Mouse (Mus musculus) adrenal gland, adult 2 months (tissue): ENCODE measurements around the gene Aff1. TPM values are rescaled to one million over a fixed set of nuclear protein-coding genes. Genes with fewer than 3 reads are reported as not detected.

Experiments
- DNase-seq: peaks from one replicate; pipeline ENCODE4 v3.0.0; 2021
- long read RNA-seq: library from polyadenylated mRNA; stranded (forward); transcript quantifications from one replicate; pipeline ENCODE4 v2.0.0, GENCODE M21; 2021
- polyA plus RNA-seq: library from polyadenylated mRNA; depleted of rRNA; stranded (reverse); fragments of >200 nt; gene quantifications from 2 replicates; pipeline ENCODE4 v1.2.3, GENCODE M21; 2012; rRNA removed
- total RNA-seq, 2 experiments: library from RNA; stranded (reverse); gene quantifications; 2 replicates each; pipeline ENCODE4 v1.2.3; 2021

The Aff1 gene
- total RNA-seq (10 to 100 TPM; 32.8 to 50.0 TPM), polyA plus RNA-seq (4.3 and 5.6 TPM in 2 replicates)
- long read RNA-seq, result 0 reads

DNA sequence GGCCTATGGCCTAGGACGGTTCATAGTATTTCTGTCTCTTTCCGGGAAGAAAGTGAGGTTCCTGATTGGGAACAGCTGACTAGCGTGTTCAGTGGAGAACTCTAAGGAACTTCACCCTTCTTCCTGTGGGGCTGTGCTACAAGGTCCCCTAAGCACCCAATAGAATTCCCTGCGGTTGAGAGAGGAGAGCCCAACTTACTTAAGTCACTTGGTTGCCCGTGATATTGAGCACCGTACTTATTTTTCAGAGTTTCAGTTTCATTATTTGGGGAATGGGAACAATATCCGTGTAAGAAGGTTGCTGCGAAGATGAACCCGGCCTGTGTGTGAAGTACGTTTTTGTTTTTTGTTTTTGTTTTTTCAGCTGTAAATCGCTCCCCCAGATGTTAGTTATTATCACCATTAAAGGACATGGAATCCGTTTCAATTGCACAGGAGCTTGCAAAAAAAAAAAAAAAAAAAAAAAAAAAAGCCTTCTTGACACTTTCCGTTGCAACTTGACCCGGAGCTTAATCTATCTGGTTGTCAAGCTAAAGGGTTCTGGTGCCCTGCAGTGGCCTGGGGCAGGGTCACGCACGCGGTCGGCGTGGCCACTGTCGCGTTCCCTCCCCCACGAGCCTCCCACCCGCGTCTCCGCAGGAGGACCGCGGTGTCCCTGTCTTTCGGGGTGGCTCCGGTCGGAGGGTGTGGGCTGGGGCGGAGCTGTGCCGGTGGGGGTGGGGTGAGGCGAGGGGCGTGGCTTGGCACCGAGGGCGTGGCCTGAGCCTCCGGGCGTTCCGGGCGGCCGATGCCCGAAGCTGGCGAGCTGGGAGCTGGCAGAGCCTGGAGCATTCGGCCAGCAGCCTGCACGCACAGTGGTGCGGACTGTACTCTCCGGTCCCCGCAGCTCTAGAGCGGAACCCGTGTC is at the start of gene Aff1:
Gene Aff1, plus strand, starts transcription at position 751 of the 907 bp plus-strand sequence.
- DNase-seq, result peak; percentile 97

DNA sequence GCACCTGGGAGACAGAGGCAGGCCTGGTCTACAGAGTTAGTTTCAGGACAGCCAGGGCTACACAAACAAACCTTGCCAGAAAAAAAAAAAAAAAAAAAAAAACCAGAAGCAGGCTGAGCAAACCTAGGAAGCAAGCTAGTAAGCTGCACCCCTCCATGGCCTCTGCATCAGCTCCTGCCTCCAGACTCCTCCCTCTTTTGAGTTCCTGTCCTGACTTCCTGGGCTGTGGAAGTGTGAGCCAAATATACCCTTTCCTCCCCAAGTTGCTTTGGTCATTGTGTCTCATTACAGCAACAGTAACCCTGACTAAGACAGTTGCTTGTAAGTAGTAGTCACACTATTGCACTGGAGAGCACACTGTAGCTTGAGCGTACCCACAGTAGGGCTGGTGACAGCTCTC is 48.0 kb upstream of the Aff1 start:
- DNase-seq, result no peak

DNA sequence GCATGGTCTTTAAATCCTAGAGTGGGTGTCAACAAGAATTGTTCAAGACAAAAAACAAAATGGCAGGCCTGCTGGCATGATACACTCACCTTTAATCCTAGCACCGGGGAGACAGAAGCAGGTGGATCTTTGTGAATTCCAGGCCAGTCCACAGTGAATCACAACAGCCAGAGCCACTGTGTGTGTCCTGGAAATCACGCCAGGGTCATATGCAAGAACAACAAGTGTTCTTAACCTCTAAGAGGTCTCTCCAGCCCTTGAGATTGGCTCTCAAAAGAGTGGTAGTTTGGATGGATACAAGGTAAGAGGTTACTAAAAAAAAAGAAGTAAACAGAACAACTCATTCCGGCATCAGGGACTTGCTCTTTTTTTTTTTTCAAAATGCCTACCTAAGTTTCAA is 44.9 kb upstream of the Aff1 start:
- no peak for DNase-seq

DNA sequence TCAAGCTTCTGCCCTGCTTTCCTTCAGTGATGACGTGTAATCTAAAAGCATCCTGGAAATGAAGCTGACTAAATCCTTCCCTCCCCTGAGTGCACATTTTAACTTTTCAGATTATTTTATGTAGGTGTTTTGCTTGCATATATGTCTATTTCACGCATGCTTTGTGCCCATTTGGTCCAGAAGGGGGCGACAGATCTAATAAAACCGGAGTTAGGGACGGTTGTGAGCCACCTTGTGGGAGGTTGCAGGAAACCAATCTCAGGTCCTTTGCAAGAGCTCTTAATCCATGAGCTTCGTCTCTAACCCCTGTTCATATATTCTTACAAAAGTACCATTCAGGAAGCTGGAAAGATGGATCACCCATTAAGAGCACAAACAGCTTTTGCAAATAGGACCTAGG is 37.9 kb upstream of the Aff1 start:
- DNase-seq, result peak; percentile 35

DNA sequence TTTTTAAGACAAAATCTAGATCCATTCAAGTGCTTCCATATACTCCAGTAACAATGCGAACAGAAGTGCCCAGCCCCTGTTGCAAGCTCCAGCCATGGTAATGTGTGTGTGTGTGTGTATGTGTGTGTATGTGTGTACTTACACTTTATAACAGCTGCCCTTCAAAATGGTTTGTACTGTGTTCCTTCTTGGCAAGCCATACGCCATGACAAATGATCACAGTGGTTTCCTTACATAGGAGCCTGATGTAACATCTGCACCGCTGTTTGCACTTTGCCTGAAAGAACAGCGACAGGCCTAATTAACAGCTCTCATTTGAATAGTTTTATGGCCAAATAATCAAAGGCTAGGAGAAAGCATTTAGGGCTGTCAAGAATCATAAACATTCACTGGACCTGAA is 37.4 kb upstream of the Aff1 start:
- DNase-seq, result no peak

DNA sequence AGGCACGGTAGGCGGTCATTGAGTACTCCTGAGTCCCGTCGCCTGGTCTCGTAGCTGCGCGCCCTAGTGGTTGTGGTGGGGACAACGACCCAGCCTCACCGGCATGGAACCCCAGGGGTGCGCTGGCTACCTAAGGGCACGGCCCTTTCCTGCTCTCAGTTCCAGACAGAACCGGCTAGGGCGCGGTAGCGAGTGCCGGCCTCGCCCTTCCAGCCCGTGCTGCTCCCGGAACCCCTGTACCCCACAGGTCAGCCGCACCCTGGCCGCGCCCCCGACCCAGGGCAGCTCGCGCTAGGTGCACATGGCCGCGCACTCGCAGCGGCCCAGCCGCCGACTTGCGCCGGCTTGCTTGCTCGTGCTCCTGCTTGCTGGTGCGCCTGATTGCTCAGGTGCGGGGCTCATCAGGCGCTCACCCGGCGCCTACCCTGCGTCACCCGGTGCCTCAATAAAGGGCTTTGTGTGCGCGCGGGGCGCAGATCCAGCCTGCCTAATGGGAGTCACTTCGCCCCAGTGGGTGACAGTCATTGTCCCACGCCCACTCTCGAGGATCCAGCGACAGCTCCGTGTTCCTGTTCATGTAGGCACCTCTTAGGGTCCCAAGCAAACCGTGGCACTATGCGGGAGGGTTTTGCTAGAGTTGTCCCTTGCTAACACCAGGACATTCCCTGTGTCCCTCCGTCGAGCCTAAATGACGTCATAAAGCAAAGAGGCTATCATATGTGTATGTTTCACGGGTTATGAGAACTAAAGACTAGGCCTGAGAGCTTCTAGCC is 36.6 kb upstream of the Aff1 start, which contains the start of gene 1700016H13Rik:
Gene 1700016H13Rik, minus strand, starts transcription at position 665 of the 773 bp plus-strand sequence.
- peak; percentile 89 for DNase-seq

DNA sequence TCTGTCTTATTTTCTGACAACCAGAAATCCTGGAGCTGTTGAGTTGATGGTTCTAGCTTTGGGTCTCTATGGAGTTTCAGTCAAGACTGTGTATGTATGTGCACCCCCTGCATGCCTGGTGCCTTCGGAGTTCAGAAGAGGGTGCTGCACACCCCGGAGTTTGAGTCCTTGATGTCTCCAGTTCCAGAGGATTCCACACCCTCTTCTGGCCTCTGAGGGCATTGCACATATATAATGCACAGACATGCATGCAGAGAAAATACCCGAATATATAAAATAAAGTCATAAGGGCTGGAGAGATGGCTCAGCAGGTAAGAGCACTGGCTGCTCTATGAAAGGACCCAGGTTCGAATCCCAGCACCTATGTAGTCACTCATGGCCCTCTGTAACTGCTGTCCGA is 33.3 kb upstream of the Aff1 start:
- no peak for DNase-seq

DNA sequence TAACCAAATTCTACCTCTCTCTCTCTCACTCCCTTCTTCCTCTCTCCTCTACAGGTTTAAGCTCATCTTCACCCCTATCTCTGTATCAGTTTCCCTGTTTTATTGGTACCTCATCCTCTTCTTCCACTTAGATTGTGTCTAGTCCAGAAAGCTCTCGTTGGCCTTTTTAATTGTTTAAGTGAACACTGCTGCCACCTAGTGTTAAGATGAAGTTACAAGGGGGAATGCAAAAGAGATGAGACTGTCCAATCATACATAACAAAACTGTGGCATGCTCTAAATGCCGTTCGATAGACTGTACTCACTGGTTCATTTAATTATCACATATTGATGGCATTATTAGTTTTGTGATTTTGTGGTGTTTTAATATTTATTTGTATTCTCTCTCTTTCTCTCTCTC is 32.6 kb upstream of the Aff1 start:
- no peak for DNase-seq

DNA sequence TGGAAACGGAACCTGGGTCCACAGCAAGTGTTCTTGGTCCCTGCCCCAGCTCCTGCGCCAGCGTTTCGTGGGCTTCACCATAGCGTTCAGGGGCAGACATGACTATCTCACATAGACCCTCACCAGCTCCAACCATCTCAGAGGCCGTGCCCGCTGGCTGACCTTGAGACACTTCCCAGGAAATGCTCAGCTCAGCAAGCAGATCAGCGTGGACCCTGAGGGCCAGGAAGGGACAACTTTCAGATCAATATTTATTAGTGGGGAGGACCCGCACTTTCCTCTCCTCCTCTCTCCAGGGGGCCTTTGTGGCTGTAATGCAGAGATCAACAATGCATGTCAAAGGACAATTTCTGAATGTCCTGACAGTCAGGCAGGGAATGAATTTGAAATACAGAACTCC is 27.2 kb upstream of the Aff1 start:
- no peak for DNase-seq

DNA sequence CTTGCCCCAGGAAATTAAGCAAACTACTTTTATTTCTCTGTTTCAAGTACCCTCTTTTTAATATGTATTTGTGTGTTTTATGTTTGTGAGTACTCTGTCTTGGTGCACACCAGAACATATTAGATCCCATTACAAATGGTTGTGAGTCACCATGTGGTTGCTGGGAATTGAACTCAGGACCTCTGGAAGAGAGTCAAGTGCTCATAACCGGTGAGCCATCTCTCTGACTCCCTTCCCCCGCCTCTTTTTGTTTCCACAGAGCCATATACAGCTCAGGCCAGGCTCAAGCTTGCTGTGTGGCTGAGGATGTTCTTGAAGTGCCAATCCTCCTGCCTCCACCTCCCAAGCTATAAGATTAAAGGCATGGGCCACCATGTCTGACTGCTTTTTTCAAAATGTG is 26.3 kb upstream of the Aff1 start:
- DNase-seq, result no peak

DNA sequence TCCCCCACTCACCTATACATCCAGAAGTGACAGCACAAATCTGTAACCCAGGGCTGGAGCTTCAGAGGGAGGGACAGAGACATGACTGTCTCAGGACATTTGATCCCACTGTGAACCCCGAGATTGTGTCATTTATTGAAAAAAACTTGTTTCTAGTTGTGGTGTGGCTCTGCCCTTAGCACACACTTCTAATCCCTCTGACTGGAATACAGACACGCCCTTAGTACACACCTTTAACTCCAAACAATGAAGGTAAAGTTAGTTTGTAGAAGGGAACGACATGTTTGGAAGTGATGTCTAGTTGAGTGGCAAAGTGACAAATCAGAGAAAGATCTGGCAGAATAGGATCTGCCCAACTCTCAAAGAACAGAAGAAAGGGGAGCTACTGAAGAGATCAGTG is 20.3 kb upstream of the Aff1 start:
- DNase-seq, result no peak

DNA sequence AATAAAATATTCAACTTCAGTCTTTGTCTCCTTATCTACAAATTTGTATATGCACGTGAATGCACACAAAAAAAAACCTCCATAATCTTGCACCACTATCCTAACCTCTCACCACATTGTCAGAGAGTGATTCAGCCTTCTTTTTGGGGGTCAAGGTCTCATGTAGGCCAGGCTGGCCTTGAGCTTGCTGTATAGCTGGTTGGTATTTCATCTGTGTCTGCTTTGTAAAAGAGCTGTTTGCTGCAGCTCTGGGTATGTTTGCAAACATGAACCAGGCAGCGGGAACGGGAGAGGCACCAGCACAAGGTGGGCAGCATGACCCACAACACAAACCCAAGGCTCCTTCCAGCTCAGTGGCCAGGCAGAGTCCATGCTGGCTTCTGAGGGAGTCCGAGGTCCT is 18.6 kb upstream of the Aff1 start:
- DNase-seq, result peak; percentile 65

DNA sequence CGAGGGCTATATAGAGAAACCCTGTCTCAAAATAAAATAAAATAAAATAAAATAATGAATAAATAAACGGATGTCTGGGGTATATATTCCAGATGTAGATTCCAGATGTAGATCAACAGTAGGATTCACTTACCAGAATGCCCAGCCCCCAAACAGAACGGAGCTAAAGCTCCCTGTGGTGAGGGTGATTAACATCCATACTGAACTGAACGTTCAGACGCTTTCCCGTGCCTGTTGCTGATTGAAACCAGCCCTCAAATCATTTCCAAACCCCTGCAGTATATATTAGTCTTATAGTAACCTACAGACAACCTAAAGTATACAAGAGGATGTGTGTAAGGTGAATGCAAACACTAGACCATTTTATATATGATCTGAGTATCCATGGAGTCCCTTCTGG is 17.7 kb upstream of the Aff1 start:
- no peak for DNase-seq

DNA sequence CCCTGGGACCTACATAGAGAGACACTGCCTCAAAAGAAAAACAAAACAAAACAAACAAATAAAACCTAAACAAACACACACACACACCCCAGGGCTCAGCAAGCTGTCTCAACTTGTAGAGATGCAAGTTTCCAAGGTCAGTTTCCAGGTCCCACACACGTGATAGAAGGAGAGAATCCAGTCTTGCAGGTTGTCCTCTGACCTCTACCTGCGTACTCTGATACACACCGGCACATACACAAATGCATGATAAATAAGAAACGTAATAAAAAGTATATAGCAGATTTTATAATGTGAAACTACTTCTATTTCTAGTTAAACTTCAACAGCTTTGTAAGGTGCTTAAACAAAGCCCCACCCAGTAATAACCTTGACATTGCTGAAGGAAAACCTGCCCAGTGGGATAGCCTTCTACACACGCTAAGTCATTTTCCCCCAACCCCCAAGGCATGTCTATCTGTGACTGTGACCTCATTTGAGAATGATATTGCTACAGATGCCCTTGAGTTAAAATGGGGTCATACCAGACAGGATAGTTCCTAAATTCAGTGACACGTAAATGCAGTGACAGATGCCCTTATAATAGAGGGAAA is 15.8 kb upstream of the Aff1 start:
- peak; percentile 35 for DNase-seq

DNA sequence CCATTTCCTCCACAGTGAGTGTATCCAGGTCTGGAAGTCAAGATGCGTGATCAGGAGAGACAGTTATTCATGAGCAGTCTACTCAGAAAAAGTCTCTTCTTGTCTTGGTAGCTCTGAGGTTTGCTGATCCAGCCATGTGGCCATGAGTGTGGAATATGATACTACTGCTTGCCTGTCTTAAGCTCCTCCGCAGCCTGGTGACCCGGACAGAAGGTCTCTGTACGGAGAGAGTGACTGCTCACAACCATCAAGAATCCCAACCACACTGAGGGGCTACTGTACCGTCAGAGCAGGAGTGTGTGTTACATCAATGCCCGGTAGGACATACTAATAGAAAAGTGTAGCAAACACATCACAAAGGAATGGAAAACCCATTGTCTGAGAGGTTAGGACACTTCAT is 14.3 kb upstream of the Aff1 start:
- DNase-seq, result no peak

DNA sequence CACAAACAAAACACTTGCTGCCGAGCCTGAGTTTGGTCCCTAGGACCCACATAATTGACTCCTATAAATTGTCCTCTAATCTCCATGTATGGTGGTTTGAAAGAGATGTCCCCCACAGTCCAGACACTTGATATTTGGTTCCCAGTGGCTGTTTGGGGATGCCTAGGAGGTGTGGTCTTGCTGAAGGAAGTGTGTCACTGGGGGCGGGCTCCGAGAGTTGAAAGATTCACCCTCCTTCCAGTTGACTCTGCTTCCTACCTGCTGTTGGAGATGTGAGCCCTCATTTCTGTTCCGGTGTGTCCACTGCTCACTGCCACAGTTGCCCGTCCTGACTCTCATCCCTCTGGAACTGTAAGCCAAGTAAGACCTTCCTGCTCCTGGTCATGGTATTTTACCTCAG is 13.2 kb upstream of the Aff1 start:
- no peak for DNase-seq

DNA sequence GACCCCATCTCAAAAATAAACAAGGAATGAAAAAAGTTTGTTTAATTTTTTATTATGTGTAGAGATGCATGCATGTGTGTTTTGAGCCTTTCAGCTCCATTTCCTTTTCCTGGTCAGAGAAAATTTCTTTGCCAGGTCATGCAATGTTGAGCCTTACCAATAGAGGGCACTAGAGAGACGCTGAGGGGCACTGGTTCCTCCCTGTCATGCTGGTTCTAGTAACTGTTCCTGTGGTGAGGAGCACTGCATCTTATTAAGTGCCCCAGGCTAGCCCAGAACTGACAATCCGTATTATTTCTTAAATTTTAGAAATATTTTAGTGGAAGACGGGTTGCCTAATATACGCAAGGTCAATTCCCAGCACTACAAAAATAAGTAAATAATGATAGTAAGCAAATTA is 11.8 kb upstream of the Aff1 start:
- DNase-seq, result peak; percentile 82

DNA sequence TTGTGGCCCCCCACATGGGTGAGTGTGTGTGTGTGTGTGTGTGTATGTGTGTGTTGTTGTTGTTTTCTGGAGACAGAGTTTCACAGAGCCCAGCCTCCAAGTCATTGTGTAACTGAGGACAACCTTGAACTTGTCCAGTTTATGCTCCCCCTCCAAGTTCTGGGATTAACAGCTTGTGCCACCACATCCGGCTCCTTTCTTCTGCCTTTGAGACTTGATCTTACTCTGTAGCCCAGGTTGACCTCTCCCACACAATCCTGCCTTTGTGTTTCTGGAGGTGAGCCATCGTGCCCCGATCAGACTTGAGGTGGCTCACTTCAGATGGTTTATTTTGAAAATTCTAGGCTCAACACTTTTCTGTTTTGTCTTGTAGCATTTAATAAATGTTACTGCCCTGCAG is 10.3 kb upstream of the Aff1 start:
- peak; percentile 32 for DNase-seq

DNA sequence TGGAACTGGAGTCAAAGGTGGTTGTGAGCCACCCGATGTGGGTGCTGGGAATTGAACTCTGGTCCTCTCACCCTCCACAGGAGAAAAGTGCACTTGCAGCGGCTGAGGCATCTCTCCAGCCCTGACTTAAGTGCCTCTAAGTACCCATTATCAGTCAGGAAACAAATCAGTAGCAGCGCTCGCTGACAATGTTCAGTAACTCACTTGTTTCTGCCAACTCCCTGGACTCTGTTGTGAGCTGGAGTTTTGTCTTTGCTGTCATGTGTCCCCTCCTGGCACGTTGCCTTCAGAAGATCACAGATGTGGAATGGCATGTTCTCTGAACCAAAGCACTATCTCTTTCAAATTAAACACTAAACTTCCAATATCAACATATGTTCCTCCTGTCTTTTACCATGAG is 2.5 kb upstream of the Aff1 start:
- no peak for DNase-seq

DNA sequence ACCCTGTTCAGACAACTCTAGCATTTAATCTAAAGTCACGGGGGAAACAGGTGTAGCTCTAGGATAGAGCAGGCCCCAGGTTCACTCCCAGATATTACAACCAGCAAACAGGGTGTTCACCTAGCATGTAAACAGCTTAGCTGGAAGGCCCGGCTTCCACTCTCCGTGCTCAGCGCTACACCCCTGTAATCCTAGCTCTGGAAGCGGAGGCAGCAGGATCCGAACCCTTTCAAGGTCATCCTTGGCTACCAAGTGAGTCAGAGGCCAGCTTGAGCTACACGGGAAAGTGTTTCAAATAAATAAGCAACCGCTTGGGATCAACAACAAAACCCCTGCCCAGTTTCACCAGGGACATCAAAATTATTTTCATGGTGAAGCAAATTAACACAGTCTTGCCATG is 2.0 kb upstream of the Aff1 start:
- DNase-seq, result peak; percentile 58

DNA sequence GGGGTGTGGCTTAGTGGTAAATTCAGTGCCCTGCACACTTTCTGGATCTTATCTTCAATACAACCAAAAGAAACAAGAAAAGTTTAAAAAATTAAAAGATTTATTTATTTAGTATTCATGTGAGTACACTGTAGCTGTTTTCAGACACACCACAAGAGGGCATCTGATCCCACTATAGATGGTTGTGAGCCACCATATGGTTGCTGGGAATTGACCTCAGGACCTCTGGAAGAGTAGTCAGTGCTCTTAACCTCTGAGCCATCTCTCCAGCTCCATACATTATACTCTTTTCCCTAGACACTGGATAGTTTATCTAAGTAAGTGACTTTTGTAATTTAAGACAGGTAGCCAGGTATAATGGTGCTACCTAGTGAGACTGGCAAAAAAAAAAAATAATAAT is 1.0 kb upstream of the Aff1 start:
- DNase-seq, result no peak

DNA sequence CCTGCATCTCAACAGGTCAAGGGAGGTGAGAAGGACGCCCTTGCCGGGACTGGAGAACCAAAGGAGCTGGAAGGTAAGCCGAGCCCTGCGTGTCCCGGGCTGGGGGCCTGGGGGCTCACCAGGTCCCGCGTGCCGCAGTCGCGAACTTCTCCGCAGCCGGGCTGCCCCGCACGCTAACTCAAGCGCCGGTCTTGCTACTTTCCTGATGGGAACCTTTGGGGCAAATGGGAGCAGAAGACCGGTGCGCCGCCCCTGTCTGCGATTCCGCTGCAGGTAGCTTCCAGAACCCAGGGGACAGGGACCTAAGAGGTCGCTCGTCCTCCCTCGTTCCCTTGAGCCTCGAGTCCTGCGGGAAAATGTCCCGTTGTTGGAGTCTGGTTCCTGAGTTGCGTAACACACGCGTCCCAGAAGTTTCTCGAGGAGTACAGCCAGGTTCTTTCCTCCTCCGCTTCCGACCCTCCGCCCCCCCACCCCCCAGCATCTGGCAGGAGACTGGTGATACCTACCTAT is 412 bp downstream of the Aff1 start:
- no peak for DNase-seq
